Mouse (Mus musculus): ENCODE measurements around the gene B9d1. TPM values are rescaled to one million over a fixed set of nuclear protein-coding genes. Genes with fewer than 3 reads are reported as not detected.
A peak's percentile ranks its signal among the peaks of the same experiment; 100 is the strongest.

Gene B9d1
- total RNA-seq (2015; ENCODE audit: low replicate concordance), result not detected in 2 replicates
- total RNA-seq (2017; ENCODE audit: low replicate concordance), result not detected in 2 replicates

DNA sequence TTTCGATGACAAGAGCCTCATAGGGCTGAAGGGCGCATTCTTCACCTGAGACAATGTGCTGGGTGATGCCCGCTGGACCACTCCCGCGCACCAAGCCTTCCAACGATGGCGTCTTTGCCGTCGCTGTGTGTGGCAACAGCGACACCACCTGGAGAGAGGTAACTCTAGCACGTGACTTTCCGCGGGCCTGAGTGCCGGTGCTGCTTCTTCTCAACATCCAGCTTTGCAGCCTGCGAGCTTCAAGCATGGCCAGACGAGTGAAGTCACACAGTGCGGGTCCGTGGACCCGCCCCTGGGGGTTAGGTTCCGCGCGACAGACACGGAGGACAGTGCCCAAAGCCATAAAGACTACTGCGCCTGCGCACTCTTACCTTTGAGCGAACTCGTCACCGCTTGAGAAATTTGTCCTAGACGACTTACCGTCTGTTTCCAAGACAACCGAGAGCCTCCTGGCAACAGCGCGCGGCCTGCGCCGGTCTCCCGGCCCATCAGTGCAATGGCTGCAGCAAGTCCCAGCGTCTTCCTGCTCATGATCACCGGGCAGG is at the start of gene B9d1:
Gene B9d1 (plus strand): TSS at position 432 of the 545 bp plus-strand sequence.
- ATAC-seq (replicated peaks; ENCODE audit: low FRiP score, poor library complexity, severe bottlenecking), result peak; percentile 87

GRCm38 (mm10) chr11:61464071-61464470 is 40.9 kb upstream of the B9d1 start:
- ATAC-seq (replicated peaks; ENCODE audit: low FRiP score, poor library complexity, severe bottlenecking), result no peak

DNA sequence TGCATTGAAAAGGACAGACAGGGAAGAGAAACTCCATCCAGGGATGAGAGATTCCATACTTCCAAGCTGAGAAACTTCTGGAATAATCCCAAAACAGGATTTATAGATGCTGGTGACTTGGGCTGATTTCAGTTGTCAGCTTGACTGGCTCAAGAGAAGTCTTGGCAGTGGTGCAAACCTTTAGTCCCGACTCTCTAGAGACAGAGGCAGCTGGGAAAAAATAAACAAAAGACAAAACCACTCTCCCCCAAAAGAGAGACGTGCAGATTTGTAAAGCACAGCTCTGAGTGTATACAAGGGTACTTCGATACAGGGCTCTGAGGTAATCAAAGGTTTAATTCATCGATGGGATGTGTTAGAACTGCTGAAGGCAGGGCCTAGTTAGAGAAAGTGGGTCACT is 39.5 kb upstream of the B9d1 start:
- no peak for ATAC-seq (replicated peaks; ENCODE audit: low FRiP score, poor library complexity, severe bottlenecking)

DNA sequence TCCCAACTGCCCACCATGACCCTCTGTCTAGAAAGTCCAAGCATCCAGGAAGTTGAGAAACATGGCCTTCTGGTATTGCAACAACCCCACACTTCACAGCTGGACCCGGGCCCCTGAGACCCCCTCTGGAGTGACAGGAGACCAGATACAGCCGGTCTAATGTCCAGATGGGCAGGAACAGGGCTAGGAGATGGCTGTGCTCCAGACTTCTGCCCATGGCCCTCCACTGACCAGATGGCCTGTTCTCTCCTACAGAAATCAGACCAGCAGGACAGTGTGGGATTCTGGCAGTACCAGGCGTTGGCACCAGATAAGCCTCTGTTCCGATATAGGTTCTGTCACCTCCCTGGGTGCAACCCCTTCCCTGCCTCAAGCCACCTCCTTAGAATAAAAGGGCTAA is 36.4 kb upstream of the B9d1 start:
- ATAC-seq (replicated peaks; ENCODE audit: low FRiP score, poor library complexity, severe bottlenecking), result no peak

- no peak for ATAC-seq (replicated peaks; ENCODE audit: low FRiP score, poor library complexity, severe bottlenecking)
These were observed 35.5 kb upstream of the B9d1 start for GRCm38 (mm10) chr11:61469317-61469917.

- no peak for ATAC-seq (replicated peaks; ENCODE audit: low FRiP score, poor library complexity, severe bottlenecking)
These were observed 34.1 kb upstream of the B9d1 start for GRCm38 (mm10) chr11:61470880-61471279.

GRCm38 (mm10) chr11:61473630-61474029 is 31.3 kb upstream of the B9d1 start:
- no peak for ATAC-seq (replicated peaks; ENCODE audit: low FRiP score, poor library complexity, severe bottlenecking)

DNA sequence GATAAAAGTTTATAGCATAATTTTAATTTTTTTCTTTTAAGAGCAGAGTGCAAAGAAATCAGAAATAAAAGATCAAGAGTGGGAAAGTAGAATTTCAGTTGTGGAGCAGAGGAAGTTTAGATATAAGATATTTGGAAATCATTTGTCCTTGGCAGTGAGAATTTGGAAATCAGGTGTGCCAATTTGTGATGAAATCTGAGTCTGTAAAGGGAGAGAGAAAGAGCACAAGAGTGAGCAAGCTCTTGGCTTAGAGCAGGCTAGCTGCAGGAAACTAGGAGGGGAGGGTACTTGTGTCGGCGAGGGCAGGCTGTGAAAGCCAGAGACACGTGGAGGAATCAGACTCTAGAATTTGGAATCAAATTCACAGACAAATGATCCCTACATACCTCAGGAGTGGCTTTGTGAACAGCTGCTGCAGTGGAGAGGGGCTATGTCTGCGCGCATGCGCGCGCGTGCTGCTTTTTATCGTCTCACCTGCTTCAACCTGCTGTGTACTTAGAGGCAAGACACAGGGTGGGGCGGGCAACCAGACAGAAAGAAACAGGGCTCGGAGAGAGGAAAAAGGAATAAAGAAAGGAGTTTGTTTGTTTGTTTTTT is 28.1 kb upstream of the B9d1 start:
- no peak for ATAC-seq (replicated peaks; ENCODE audit: low FRiP score, poor library complexity, severe bottlenecking)

DNA sequence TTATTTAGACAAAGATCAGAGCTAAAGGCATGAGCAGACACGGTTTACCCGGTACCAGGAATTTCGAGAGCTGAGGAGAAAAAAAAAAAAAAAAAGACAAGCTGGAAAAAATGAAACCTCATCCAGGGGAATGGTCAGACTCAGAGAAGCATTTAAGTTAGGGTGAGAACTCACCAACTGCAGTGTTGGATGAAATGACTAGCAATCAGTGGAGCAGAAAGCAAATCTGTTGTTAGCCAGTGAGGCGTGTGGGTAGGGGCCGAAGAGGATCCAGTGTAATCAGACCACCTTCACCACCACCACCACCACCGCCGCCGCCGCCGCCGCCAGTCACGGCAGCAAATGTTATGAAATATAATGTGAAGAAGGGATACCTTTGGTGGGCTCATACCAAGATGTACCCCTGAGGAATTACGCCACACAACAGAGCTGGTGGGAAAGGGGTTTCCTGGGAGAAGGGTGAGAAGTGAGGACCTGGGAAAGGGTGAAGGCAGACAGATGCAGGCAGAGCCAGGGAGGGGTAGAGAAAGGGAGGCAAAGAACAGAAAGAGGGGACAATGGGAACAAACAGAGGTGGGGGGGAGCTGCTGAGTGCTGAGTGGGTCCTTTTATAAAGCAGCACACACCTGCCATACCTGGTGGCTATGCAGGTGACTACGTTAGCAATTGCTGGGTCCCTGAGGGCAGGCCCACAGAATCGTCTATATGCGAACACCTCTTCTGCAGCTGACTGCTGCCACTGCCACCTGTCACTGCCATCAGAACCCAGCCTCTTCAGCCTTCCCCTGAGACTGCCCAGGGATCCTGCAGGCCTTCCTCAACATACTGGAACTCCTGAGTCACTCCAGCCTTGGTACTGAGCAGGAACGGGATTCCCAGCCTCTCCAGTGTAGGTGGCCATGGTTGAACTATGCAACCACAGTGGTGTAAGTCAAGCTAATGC is 27.1 kb upstream of the B9d1 start:
- ATAC-seq (replicated peaks; ENCODE audit: low FRiP score, poor library complexity, severe bottlenecking), result no peak

- no peak for ATAC-seq (replicated peaks; ENCODE audit: low FRiP score, poor library complexity, severe bottlenecking)
These were observed 26.2 kb upstream of the B9d1 start for GRCm38 (mm10) chr11:61478788-61479187.

DNA sequence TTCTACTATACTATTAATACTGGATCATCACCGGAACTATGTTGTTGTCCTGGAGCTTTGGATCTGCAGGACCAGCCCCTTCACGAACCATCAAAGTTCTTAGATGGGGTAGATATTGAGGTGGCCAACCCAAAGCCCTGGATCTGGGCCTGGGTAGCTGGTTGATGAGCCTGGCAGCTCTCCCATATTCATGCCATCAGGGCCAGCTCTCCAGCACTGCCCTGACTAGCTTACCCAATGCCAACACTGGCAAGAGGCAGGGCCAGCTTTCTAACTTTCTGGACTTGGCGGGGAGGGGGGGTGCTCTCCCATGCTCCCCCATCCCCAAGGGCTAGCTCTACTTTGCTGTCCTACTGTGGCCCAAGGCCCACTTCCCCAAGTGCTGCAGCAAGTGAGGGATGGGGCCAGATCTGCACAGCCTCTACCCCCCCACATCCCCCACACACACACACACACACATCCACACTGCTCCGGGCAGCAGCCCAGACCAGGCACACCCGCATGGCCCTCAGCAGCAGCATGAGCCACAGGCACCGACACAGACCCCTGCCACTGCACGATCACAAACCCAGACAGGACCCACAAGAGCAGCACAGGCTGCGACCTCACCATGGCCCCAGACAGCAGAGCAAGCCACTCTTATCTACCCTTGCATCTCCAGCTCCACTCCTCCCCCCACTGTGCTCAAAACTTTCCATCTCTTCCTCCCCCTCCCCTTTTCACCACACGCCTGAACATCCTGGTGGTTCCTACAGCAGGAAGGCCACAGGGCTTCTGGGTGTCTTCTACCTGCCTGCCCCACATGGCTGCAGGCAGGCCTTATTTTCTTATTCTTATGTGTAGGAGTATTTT is 23.5 kb upstream of the B9d1 start:
- ATAC-seq (replicated peaks; ENCODE audit: low FRiP score, poor library complexity, severe bottlenecking), result no peak

DNA sequence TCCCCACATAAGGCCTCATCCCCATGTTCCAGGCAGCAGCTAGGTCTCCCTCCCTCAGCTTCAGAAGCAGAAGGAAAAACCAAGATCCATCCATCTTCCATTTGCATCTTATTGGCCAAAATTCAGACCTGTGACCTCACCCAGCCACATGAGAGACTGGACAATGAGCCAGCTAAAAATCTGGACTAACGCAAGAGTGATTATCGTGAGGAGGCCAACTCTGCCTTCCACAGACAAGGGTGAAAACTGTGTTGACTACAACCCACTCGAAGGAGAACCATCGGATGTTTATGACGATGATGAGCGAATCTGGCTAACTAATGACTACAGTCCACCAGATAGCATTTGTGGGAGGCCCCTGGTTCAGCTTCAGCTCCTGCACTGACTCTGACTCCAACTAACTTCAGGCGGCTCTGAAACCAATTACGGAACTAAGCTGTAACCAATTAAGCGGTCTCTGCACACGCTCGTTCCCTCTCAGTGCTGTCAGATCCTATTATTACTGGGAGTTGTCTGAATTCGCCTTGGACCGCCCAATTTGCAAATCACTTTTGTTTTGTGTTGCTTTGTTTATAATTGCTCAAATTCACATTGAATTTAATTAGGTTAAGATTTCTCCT is 21.6 kb upstream of the B9d1 start:
- no peak for ATAC-seq (replicated peaks; ENCODE audit: low FRiP score, poor library complexity, severe bottlenecking)

- no peak for ATAC-seq (replicated peaks; ENCODE audit: low FRiP score, poor library complexity, severe bottlenecking)
These were observed 20.7 kb upstream of the B9d1 start for GRCm38 (mm10) chr11:61484256-61484612.

DNA sequence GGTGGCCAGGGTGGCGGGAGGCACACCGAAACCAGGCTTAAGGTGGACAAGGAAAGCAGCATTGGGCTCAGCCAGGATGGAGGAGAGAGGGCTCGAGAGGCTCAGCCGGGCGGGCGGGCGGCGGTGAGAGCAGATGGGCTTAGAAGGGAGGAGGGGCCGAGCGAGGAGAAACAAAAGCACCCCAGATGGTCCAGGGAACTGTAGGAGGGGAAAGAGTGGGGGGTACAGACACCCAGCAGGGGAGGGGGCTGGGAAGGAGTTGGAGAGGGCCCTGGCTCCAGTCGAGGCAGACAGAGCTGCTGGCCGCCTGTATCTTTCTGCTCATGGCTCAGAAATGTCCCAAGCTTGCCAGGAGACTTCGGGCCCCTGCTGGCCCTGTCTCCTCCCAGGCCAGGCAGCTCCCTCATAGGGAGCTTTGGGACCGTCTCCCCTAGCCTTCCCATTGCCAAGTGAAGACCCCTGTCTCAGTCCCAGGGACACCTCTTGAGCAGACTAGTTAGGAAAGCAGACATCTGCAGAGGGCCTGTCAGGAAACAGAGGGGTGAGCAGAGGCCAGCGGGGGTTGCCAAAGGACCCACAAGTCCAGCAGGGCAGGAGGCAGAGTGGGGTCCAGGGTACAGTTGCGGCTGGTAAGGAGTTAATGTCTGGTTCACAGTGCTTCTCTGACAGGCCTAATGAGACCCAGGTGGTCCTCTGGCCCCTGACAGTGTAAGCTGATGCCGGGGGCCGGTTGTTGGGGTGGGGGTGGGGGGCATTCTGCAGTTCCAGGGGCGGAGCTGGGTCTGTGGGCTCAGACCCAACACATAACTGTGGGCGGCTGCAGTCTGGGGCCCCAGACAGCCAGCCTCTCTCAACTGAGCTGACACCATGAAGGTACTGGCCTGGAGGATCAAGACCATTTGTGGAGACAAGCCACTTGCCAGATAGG is 20.1 kb upstream of the B9d1 start, which contains the start of gene Mfap4:
Gene Mfap4 (plus strand): TSS at position 819 of the 928 bp plus-strand sequence.
- ATAC-seq (replicated peaks; ENCODE audit: low FRiP score, poor library complexity, severe bottlenecking), result no peak

DNA sequence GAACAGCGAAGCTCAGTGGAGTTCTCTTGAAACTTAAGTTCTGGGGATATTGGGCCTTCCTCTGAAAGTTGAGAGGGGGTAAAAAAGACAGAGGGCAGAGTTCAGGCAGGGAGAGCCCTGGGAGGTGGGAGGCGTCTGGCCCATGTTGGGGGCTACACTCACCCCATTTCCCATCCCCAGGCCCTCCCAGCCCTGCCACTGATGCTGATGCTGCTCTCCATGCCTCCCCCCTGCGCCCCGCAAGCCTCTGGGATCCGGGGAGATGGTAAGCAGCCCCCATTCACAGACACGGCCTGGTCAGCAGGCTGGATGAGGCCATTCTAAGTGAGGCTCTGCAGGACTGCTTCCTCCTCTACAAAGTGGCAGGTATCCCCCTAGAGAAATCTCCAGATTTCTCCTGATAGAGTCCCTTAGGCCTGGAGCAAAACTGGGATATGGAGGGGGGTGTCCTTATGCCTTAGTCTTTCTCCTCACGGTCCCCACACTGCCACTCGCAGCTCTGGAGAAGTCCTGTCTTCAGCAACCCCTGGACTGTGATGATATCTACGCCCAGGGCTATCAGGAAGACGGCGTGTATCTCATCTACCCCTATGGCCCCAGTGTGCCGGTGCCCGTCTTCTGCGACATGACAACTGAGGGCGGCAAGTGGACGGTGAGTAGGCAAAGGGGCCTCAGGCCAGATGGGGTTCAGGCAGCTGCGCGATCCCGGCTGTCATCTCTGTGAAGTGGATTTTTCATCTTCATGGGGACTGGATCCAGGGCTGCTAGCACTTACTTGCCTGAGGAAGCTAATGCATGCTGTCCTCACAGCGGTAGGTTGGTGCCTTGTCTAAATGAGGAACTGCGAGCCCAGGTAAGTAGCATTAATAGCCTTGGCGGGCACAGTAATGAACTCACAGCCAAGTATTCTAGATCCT is 19.1 kb upstream of the B9d1 start:
- no peak for ATAC-seq (replicated peaks; ENCODE audit: low FRiP score, poor library complexity, severe bottlenecking)

DNA sequence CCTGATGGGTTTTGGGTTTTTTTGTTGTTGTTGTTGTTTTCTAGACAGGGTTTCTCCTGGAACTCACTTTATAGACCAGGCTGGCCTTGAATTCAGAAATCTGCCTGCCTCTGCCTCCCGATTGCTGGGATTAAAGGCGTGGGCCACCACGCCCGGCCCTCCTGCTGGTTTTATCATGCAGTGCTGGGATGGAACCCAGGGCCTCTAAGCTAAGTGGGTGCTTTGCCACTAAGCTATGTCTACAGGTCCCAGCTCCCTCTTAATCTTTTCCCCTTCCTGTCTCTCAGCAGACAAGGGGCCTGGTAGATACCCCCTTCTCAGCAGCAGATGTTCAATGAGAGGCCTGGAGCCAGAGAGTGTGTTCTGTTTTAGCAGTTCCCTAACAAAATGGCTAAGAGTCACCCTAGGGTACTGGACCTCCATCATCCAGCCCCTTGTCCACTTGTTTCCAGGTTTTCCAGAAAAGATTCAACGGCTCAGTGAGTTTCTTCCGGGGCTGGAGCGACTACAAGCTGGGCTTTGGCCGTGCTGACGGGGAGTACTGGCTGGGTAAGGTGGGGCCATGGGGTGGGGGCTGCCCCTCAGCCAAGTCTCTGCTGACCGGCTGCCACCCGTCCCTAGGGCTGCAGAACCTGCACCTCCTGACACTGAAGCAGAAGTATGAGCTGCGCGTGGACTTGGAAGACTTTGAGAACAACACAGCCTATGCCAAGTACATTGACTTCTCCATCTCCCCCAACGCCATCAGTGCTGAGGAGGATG is 18.3 kb upstream of the B9d1 start:
- no peak for ATAC-seq (replicated peaks; ENCODE audit: low FRiP score, poor library complexity, severe bottlenecking)
